Mouse (Mus musculus) brown adipose tissue, adult 24 weeks (tissue): Measurements from ENCODE around the gene Pawr. TPM values are rescaled to one million over a fixed set of nuclear protein-coding genes. Genes with fewer than 3 reads are reported as not detected.
A peak's percentile ranks its signal among the peaks of the same experiment; 100 is the strongest.
"Not testable (repeated sequence)": the region's sequence is repeated elsewhere in the genome, so short reads cannot be mapped to it uniquely, and the experiment has no call there.

Experiments used
- H3K27ac ChIP-seq: fragments of 200-500 bp; replicated peaks from 2 replicates; pipeline ENCODE4 v1.5.1; 2012; ENCODE audit warnings: low read depth, mild to moderate bottlenecking, low read length
- H3K4me1 ChIP-seq: fragments of 200-500 bp; 2 replicates; pipeline ENCODE4 v1.6.1; 2012; ENCODE audit warnings: low read length, mixed read lengths; ENCODE audit not compliant: control insufficient read depth, insufficient read depth, insufficient read length
- H3K4me3 ChIP-seq: fragments of 200-500 bp; 2 replicates; pipeline ENCODE4 v1.5.1; 2012; ENCODE audit warnings: low read depth, mild to moderate bottlenecking, low read length, moderate library complexity; ENCODE audit not compliant: insufficient read depth
- polyA plus RNA-seq: library from polyadenylated mRNA; stranded (reverse); fragments of >200 nt; gene quantifications from 2 replicates; pipeline ENCODE4 v1.2.4, GENCODE M21; 2012; ENCODE audit not compliant: missing spikeins, insufficient read depth, insufficient read length

The Pawr gene
- polyA plus RNA-seq, 1 experiment: 1.2 TPM

DNA sequence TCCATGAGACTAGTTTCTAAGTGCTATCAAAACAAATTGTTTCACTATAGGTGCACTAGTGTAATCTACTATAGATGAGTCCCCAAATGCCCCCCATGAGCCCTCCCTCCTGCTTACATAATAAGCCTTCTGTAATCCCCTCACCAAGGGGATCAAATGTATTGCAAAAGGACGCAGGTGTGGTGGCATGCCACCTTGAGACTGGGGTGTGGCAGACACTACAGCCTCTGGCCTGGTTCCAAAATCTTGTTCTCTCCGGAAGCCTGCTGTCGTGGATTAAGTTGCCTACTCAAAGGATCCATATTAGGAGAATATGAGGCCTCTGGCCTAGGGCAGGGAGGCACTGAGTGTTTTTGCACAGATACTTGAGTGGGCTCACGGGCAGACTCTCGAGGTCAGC is 76.1 kb downstream of the Pawr start:
- Histone ChIP-seq H3K4me3 (no peak overlapping the region), H3K27ac (no peak overlapping the region), H3K4me1 (no peaks in the 10 kb centered on the region)

DNA sequence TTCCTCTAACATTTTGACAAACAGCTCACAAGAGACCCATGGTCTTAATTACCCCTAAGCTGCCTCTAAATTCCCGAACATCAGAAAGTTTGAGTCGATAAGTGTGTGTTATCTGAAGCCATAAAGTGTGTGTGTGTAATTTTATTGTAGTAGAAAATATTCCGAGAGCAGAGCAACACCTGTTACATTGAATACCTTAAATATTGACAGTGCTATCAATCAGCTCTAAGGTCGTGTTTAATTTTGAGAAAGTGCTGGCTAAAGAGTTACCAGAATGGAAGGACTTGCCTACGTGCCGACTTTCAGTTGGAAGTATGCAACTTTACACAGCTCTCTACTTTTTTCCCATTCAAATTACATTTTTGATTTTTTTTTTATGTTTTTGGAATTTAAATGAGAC is 76.5 kb downstream of the Pawr start:
- Histone ChIP-seq H3K4me1 (no peaks in the 10 kb centered on the region), H3K27ac (no peak overlapping the region), H3K4me3 (no peak overlapping the region)

DNA sequence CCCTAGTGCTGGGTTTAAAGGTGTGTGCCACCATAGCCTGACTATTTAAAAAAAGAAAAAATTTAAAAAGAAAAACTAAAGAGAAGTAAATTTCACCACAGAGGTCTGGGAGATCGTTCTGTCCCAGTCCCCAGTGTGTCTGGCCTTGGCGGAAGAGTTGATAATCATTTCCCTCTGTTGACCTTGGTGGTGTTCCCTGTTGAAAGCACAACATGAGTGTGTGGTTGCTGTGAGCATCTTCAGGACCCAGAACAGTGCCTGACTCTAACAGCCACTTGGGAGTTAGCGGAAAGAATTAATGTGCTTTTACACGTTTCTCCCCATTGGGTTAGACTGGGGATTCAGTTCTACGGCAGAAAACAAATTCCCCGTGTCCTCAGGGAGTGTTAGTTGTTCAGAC is 77.1 kb downstream of the Pawr start:
- H3K4me3 ChIP-seq: no peak overlapping the region
- no peak overlapping the region for H3K27ac ChIP-seq
- H3K4me1 ChIP-seq: no peaks in the 10 kb centered on the region

DNA sequence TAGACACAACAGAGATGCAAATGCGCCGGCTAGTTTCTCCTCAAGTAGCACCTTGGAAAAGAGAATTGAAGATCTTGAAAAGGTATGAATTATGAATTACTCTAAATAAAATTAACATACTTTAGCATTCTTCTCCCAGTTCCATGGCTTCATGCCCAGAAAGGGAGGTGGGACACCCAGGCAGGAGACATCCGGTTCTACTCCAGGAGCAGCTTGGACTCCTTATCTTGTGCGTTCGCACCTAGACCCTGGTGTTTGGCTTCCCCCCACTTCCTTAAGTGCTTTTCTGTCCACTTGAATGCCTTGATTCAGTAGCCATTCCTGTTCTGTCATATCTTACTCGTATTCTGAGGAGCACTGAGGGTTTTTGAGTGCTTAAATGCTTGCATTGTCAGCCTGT is 77.6 kb downstream of the Pawr start:
- H3K27ac ChIP-seq: no peak overlapping the region
- H3K4me3 ChIP-seq: no peak overlapping the region
- H3K4me1 ChIP-seq: no peaks in the 10 kb centered on the region

DNA sequence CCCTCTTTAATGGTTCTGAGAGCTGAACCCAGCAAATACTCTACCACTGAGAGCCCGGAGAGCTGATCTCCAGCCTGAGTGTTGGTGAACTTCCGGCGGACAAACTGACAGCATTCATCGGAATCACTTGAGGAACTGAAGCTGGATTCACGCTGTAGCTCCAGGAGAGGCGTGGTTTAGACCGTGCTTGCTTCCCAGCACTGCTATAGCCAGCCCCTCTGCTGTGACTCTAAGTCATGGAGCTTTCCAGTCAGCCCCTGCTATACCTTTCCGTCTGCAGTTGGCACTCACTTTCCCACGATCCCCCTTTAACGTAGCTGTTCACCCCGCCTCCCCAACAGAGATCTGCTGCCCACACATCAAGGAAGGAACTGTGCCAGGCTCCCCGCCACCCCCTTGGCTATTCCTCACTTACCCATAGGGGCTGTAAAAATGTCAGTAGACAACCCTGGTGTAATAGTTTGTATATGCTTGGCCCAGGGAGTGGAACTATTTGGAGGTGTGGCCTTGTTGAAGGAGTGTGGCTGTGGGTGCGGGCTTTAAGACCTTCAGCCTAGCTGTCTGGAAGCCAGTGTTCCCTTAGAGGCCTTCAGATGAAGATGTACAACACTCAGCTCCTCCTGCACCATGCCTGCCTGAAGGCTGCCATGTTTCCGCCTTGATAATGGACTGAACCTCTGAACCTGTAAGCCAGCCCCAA is 83.2 kb downstream of the Pawr start:
- Histone ChIP-seq H3K4me1 (no peaks in the 10 kb centered on the region), H3K4me3 (no peak overlapping the region), H3K27ac (no peak overlapping the region)

DNA sequence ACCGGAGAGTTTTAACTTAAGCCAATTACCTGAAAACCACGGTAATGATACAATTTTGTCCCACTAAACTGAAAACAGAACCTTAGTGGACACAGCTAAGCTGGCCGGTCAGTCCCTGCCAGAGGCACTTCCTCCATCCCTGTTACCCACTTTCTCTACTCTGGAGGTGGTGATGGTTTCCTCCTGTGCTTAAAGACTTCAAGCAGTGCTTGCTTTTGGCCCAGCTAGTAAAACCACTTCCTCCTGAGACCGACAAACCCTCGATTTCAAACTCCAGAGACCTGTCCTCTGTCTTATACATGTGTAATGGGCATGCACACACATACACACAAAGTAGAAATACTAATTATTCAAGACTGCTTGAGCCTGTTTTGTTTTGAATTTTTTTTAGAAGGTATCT is 85.5 kb downstream of the Pawr start:
- no peaks in the 10 kb centered on the region for H3K4me1 ChIP-seq
- no peak overlapping the region for H3K27ac ChIP-seq
- no peak overlapping the region for H3K4me3 ChIP-seq

DNA sequence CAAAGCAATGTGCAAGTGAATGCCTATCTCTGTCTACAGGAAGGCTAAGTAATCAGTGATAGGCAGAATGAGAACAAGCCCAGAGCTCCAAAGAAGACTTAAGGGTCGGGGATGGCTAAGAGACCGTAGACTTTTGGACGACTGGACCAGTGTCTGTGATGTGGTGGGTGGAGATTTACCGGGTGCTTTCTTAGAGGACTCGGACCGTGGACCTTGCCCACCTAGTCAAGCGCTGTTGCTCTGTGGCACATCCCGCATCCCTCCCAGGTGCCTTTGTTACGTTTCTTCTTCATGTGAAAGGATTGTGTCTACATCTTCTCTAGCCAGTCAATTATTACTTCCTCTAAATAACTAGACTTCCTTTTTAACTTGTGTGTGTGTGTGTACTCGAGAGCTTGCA is 98.6 kb downstream of the Pawr start:
- Histone ChIP-seq H3K4me3 (no peak overlapping the region), H3K4me1 (no peaks in the 10 kb centered on the region), H3K27ac (no peak overlapping the region)

DNA sequence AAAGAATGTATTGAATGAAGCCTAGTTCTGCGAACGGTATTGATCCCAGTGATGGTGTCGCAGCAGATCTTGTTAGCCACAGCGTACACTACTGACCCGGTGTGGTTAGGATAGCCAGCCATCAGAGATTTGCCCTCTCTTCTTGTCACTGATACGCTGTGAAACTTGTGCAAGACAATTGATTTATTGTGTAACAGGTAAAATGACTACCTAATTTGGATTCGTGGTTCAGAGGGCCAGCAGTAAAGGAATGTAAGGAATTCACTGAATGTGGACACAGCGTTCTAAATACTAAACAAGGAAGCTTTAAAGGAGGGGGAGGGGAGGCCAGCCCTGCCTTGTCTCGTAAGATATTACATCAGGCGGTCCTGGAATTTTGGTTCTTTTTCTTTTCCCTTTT is 100.3 kb downstream of the Pawr start:
- Histone ChIP-seq H3K4me1 (no peaks in the 10 kb centered on the region), H3K27ac (no peak overlapping the region)

DNA sequence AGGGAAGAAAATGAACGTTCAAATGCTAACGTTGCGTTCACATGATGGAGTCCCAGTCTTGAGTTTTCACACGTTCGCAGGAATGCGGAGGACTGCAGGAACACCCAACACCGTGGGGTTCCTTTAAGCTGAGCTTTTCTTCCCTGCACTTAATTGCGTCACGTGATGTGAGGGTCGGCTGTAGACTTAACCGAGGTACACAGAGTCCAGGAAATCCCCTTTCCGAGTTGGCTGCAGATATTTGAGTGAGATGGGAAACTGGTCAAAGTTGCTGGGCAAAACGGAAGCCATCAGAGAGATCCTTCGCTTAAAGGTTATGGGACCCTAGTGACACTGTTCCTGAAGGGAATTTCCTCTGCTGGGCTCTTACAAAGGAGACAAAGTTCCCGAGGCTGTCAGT is 102.1 kb downstream of the Pawr start:
- Histone ChIP-seq H3K4me3 (no peak overlapping the region), H3K4me1 (no peaks in the 10 kb centered on the region), H3K27ac (no peak overlapping the region)

More for the DNA sequence above, 100.3 kb downstream of the Pawr start:
- H3K4me3 ChIP-seq: no peak overlapping the region

DNA sequence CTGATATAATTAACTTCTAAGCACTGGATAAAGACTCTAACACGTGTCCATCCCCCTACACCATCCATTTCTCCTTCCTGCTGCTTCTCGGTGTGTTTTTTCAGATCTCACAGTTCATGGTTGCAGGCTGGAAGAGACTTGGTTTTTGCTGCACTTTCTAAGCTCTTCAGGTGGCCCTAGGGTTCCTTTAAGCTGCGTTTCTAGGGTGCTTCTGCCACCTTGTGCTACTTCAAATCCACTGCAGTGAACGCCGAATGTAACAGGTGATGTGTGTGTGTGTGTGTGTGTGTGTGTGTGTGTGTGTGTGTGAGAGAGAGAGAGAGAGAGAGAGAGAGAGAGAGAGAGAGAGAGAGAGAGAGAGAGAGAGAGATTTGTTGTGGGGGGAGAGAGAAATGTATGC is 103.7 kb downstream of the Pawr start:
- no peak overlapping the region for H3K4me3 ChIP-seq
- no peaks in the 10 kb centered on the region for H3K4me1 ChIP-seq
- no peak overlapping the region for H3K27ac ChIP-seq

DNA sequence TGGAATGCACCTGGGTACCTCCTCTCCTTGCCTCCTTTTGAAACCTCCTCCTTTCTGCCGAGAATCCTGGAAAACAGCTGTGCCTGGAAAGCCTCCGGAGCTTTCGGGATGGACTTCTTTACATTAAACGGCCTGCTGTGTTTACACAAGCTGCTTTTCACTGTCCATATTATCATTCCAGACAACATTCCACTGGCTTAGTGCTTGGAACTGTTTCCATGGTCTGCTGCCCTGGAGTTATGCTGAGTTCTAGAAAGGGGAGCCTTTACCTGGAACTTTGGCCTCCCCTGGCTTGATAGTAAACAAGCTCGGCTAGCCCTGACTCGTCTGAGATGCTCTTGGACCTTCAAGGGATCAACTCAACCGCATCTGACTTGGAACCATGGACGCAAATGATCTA is 104.4 kb downstream of the Pawr start:
- Histone ChIP-seq H3K27ac (no peak overlapping the region), H3K4me1 (no peaks in the 10 kb centered on the region), H3K4me3 (no peak overlapping the region)

DNA sequence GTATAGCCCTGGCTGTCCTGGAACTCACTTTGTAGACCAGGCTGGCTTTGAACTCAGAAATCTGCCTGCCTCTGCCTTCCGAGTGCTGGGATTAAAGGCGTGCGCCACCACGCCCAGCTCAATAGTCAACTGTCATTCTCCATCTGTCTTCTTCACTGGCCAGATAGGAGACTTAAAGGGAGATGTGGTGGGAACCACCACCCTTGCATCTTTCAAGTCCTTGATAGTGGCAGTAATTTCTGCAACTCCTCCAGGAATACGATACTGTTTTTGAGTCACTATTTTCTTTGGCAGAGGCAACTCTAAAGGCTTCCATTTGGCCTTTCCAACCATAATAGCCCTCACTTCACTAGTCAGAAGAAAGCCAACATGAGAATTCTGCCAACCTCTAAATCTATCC is 108.3 kb downstream of the Pawr start:
- H3K4me3 ChIP-seq, H3K4me1 ChIP-seq, H3K27ac ChIP-seq: not testable (repeated sequence)

DNA sequence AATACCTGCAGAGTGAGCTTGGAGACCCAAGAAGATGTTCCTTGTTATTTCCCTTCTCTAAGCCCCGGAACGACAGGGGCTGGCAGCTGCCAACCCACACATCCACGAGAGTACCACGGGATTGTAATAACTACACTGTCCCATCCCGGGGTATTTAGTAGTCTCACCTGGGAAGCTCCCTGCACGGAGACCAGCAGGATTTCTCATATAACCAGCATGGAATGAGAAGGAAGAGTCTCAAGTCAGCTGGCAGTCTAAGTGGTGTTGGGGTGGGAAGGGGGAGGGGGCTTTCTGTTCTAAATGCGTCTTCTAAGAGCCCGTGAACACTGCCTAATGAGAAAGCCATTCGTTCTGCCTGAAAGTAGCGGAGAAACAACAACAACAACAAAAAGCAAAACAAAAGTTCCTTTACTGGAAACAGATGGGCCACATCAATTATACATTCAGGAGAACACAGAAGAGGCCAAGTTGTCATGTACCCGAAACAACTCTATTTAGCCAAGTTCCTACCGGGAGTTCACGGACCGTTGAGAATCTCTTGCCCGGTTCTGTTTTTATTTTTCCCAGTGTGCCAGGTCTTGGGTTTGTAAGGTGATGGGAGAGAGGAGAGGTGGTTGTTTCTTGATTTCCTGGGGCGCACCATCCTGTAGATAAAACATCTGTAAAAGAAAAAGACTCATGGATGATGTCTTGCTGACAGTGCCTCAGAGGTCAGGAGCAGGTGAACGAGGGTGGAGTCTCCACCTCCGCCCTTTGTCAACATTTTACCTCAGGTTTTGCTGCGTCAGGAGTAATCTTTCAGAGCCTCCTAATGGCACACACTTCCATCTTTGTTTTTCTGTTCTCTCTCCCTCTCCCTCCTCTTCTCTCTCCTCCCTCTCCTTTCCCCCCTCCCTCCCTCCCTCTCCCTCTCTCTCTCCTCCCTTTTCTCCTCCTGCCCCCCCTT is 112.3 kb downstream of the Pawr start:
- H3K27ac ChIP-seq: peak overlapping the region; percentile 84
- 0 out of 2 replicates have a peak overlapping the region, but pooled peaks have one; percentile 30 for H3K4me3 ChIP-seq
- peaks cover 12% of the 10 kb centered on the region for H3K4me1 ChIP-seq

DNA sequence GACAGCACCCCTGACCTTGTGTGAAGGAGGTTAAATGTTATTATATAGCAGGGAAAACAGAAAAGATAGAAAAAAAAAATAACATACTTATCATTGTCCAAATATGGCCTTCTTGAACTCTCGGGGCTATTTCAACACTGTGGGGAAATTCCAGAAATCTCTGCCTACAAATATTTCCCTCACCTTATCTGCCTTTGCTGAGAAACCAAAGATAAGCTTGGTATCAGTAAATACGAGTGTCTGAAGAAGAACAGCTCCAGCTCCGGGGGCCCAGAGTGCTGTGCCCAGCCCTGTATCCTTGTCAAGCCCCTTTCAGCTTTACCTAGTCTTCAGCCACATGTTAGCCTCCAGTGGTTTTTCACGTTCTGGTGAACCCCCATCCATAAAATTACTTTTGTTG is 113.2 kb downstream of the Pawr start:
- H3K4me1 ChIP-seq: peaks cover 12% of the 10 kb centered on the region
- peak overlapping the region; percentile 82 for H3K27ac ChIP-seq
- no peak overlapping the region for H3K4me3 ChIP-seq

DNA sequence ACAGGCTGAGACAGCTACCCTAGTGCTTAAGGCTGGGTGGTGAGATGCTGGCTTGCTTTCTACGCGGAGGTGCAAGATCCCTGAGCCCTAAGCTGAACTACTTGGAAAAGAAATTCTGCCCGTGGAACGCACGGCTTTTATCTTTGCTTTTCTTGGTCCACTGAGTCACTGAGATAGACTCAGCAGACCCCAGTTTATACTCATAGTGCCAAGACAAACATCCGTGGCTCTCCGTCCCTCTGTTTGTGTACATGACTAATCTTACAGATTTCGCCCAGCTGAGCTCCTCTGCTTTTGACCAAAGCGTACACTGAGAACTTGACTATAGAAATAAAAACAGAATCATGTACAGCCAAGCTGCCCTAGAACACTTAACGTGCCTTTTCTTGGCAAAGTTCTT is 113.7 kb downstream of the Pawr start:
- peaks cover 12% of the 10 kb centered on the region for H3K4me1 ChIP-seq
- peak overlapping the region; percentile 82 for H3K27ac ChIP-seq
- H3K4me3 ChIP-seq: 0 out of 2 replicates have a peak overlapping the region, but pooled peaks have one; percentile 17
